Mouse (Mus musculus): ENCODE measurements around the gene Atp6v1c2.
A peak's percentile ranks its signal among the peaks of the same experiment; 100 is the strongest.

The Atp6v1c2 gene

GRCm38 (mm10) chr12:17333459-17333858 is 4.3 kb upstream of the Atp6v1c2 start:
- DNase-seq (ENCODE audit: low read depth, low spot score): no peak

GRCm38 (mm10) chr12:17324549-17325470 is 4.3 kb downstream of the Atp6v1c2 start:
- DNase-seq (ENCODE audit: low read depth, low spot score): peak; percentile 3

GRCm38 (mm10) chr12:17318453-17318852 is 10.7 kb downstream of the Atp6v1c2 start:
- DNase-seq (ENCODE audit: low read depth, low spot score): no peak

- DNase-seq (ENCODE audit: low read depth, low spot score): no peak
These were observed 11.2 kb downstream of the Atp6v1c2 start for GRCm38 (mm10) chr12:17317970-17318369.

- no peak for DNase-seq (ENCODE audit: low read depth, low spot score)
These were observed 13.1 kb downstream of the Atp6v1c2 start for GRCm38 (mm10) chr12:17316096-17316495.

GRCm38 (mm10) chr12:17310852-17311839 is 18.0 kb downstream of the Atp6v1c2 start:
- DNase-seq (ENCODE audit: low read depth, low spot score): no peak

GRCm38 (mm10) chr12:17308246-17308645 is 20.9 kb downstream of the Atp6v1c2 start:
- no peak for DNase-seq (ENCODE audit: low read depth, low spot score)

GRCm38 (mm10) chr12:17305445-17305844 is 23.7 kb downstream of the Atp6v1c2 start:
- no peak for DNase-seq (ENCODE audit: low read depth, low spot score)

GRCm38 (mm10) chr12:17299902-17300301 is 29.3 kb downstream of the Atp6v1c2 start:
- no peak for DNase-seq (ENCODE audit: low read depth, low spot score)

- DNase-seq (ENCODE audit: low read depth, low spot score): no peak
These were observed 32.3 kb downstream of the Atp6v1c2 start for GRCm38 (mm10) chr12:17296899-17297298.

- DNase-seq (ENCODE audit: low read depth, low spot score): no peak
These were observed 38.6 kb downstream of the Atp6v1c2 start for GRCm38 (mm10) chr12:17290569-17290968.

- no peak for DNase-seq (ENCODE audit: low read depth, low spot score)
These were observed 39.2 kb downstream of the Atp6v1c2 start for GRCm38 (mm10) chr12:17289913-17290312.

- no peak for DNase-seq (ENCODE audit: low read depth, low spot score)
These were observed 40.1 kb downstream of the Atp6v1c2 start for GRCm38 (mm10) chr12:17289060-17289459.

- no peak for DNase-seq (ENCODE audit: low read depth, low spot score)
These were observed 40.7 kb downstream of the Atp6v1c2 start for GRCm38 (mm10) chr12:17288496-17288895.

- no peak for DNase-seq (ENCODE audit: low read depth, low spot score)
These were observed 55.3 kb downstream of the Atp6v1c2 start for GRCm38 (mm10) chr12:17273841-17274240.

- peak; percentile 65 for DNase-seq (ENCODE audit: low read depth, low spot score)
These were observed 57.9 kb downstream of the Atp6v1c2 start for GRCm38 (mm10) chr12:17271272-17271671.

- DNase-seq (ENCODE audit: low read depth, low spot score): no peak
These were observed 61.8 kb downstream of the Atp6v1c2 start for GRCm38 (mm10) chr12:17267316-17267715.

- no peak for DNase-seq (ENCODE audit: low read depth, low spot score)
These were observed 62.5 kb downstream of the Atp6v1c2 start for GRCm38 (mm10) chr12:17266673-17266990.

- DNase-seq (ENCODE audit: low read depth, low spot score): peak; percentile 97
These were observed 63.0 kb downstream of the Atp6v1c2 start, which contains the start of gene Pdia6 for GRCm38 (mm10) chr12:17265971-17266672. TSS of gene Pdia6 (plus strand) at chr12:17266545.

GRCm38 (mm10) chr12:17264826-17265225 is 64.3 kb downstream of the Atp6v1c2 start:
- DNase-seq (ENCODE audit: low read depth, low spot score): no peak

- DNase-seq (ENCODE audit: low read depth, low spot score): no peak
These were observed 65.3 kb downstream of the Atp6v1c2 start for GRCm38 (mm10) chr12:17263881-17264280.
